Mouse (Mus musculus) B cell, adult (primary cell): ENCODE results near the gene Acmsd. TPM values are rescaled to one million over a fixed set of nuclear protein-coding genes. Genes with fewer than 3 reads are reported as not detected.

Experiments used
- total RNA-seq: library from RNA; stranded (reverse); gene quantifications from 4 replicates; pipeline ENCODE4 v1.2.4, GENCODE M21; 2023; ENCODE audit not compliant: inconsistent age

The Acmsd gene
- not detected in 4 replicates for total RNA-seq

GRCm38 (mm10) chr1:127729096-127729495, at the start of gene Acmsd:
Gene Acmsd, plus strand, starts transcription at chr1:127729413.

GRCm38 (mm10) chr1:127679498-127680133, 49.6 kb upstream of the Acmsd start, which contains the start of gene Tmem163:
Gene Tmem163, minus strand, starts transcription at chr1:127679548.

GRCm38 (mm10) chr1:127773803-127774500, 44.7 kb downstream of the Acmsd start, which contains the start of gene Ccnt2:
Gene Ccnt2, plus strand, starts transcription at chr1:127774164.

Other genes with a start within 250 kb of the Acmsd start
- gene Tmem163, start 49.9 kb upstream of the Acmsd start, total RNA-seq = 28.0 to 34.1 TPM (median 30.1 TPM) in 4 replicates
- 82.2 to 87.0 TPM (median 83.5 TPM) in 4 replicates for gene Ccnt2, start 44.8 kb downstream of the Acmsd start, total RNA-seq
- 7.4 to 8.4 TPM (median 8.0 TPM) in 4 replicates for gene Map3k19, start 125.6 kb downstream of the Acmsd start, total RNA-seq
- 59.3 to 66.7 TPM (median 62.9 TPM) in 4 replicates for gene Rab3gap1, start 139.4 kb downstream of the Acmsd start, total RNA-seq